Mouse (Mus musculus) cerebellum, adult 2 months (tissue): ENCODE data around the gene Col24a1.

Experiments used
- CTCF ChIP-seq: fragments of 200-500 bp; IDR thresholded peaks from 2 replicates; pipeline ENCODE4 v1.5.1; 2011; ENCODE audit warnings: low read depth, mild to moderate bottlenecking, control low read depth, low read length, moderate library complexity, borderline replicate concordance; ENCODE audit not compliant: insufficient read depth
- POLR2A ChIP-seq: fragments of 200-500 bp; IDR thresholded peaks from 2 replicates; pipeline ENCODE4 v1.6.1; 2011; ENCODE audit warnings: low read length, control low read depth, borderline replicate concordance; ENCODE audit not compliant: insufficient read depth

DNA sequence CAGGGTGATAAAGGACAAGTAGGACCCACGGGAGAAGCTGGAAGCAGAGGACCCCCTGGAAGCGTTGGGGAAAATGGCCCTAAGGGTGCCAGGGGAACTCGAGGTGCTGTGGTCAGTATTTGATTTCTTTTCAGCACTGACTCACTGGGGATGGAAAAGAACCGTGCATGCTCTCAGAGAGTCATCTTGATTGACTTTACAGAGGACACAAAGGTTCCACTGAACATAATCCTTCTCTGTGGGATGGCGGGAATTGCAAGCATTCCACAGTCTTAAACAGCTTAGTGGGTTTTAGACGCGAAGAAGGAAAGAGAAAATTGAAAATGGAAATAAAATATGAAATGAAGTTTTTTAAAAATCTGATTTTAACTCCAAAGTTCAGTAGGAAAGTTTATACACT lies 181.9 kb downstream of the Col24a1 start:
- TF ChIP-seq POLR2A: no peak
- TF ChIP-seq CTCF: no peak
